Mouse (Mus musculus) MEL (cell line): ENCODE measurements around the gene Map2k5. TPM values are rescaled to one million over a fixed set of nuclear protein-coding genes. Genes with fewer than 3 reads are reported as not detected.

Source experiments
- DNase-seq: peaks from one replicate; pipeline ENCODE4 v3.0.0; 2011; ENCODE audit warnings: low read depth, low spot score
- H3K27ac ChIP-seq: 2 replicates; pipeline ENCODE4 v1.5.1; 2012; ENCODE audit warnings: low read depth, mild to moderate bottlenecking, control low read depth, low read length, moderate library complexity; ENCODE audit not compliant: control insufficient read depth
- H3K27me3 ChIP-seq, 2 experiments: fragments of 150-350 bp in 1 of 2; sonication (generic) in 1 of 2; 2 replicates each; pipeline ENCODE4 v1.6.1; 2012; ENCODE audit warnings: low read length in 2 of 2, mild to moderate bottlenecking in 2 of 2, improper control_type of control experiment in 1 of 2, moderate library complexity in 1 of 2; ENCODE audit not compliant: insufficient read depth in 2 of 2, control insufficient read depth in 1 of 2
- H3K36me3 ChIP-seq, 2 experiments: 2 replicates each; pipeline ENCODE4 v1.6.1; 2012 to 2014; ENCODE audit warnings: low read length in 2 of 2, improper control_type of control experiment in 1 of 2, inconsistent platforms in 1 of 2, mild to moderate bottlenecking in 1 of 2; ENCODE audit not compliant: insufficient read depth in 2 of 2, control insufficient read depth in 1 of 2
- H3K4me1 ChIP-seq, 2 experiments: fragments of 150-350 bp in 1 of 2; sonication (generic) in 1 of 2; 2 replicates each; pipeline ENCODE4 v1.6.1; 2012; ENCODE audit warnings: low read length in 2 of 2, improper control_type of control experiment in 1 of 2, mild to moderate bottlenecking in 1 of 2; ENCODE audit not compliant: insufficient read depth in 2 of 2, control insufficient read depth in 1 of 2
- H3K4me3 ChIP-seq, 2 experiments: fragments of 150-350 bp in 1 of 2; sonication (generic) in 1 of 2; 2 replicates each; pipeline ENCODE4 v1.5.1; 2012; ENCODE audit warnings: low read depth in 2 of 2, low read length in 2 of 2, mild to moderate bottlenecking in 2 of 2, moderate library complexity in 2 of 2, control low read depth in 1 of 2, improper control_type of control experiment in 1 of 2; ENCODE audit not compliant: control insufficient read depth in 1 of 2, insufficient read depth in 1 of 2
- H3K79me2 ChIP-seq: 2 replicates; pipeline ENCODE4 v1.6.1; 2012; ENCODE audit warnings: mild to moderate bottlenecking, low read length, moderate library complexity; ENCODE audit not compliant: control insufficient read depth, poor library complexity, insufficient read depth
- H3K9ac ChIP-seq: 2 replicates; pipeline ENCODE4 v1.6.1; 2012; ENCODE audit warnings: low read depth, mild to moderate bottlenecking, control low read depth, low read length, moderate library complexity; ENCODE audit not compliant: control insufficient read depth, poor library complexity, severe bottlenecking
- H3K9me3 ChIP-seq: fragments of 150-350 bp; sonication (generic); replicated peaks from 2 replicates; pipeline ENCODE4 v1.6.1; 2012; ENCODE audit warnings: mild to moderate bottlenecking, low read length, improper control_type of control experiment, moderate library complexity; ENCODE audit not compliant: insufficient read depth
- CHD1 ChIP-seq: IDR thresholded peaks from 2 replicates; pipeline ENCODE4 v1.6.1; 2012; ENCODE audit warnings: low read depth, mild to moderate bottlenecking, inconsistent platforms, low read length, improper control_type of control experiment
- CHD2 ChIP-seq: IDR thresholded peaks from 2 replicates; pipeline ENCODE4 v1.6.1; 2011; ENCODE audit warnings: low read length, improper control_type of control experiment
- CTCF ChIP-seq, 3 experiments: IDR thresholded peaks in 2 of 3; conservative IDR thresholded peaks in 1 of 3; 2 replicates each; pipeline ENCODE4 v1.5.1; 2011 to 2012; ENCODE audit warnings: low read length in 3 of 3, low read depth in 2 of 3, mild to moderate bottlenecking in 2 of 3, improper control_type of control experiment in 1 of 3, inconsistent platforms in 1 of 3, mixed read lengths in 1 of 3, moderate library complexity in 1 of 3; ENCODE audit not compliant: control insufficient read depth in 1 of 3, insufficient read depth in 1 of 3, poor library complexity in 1 of 3, severe bottlenecking in 1 of 3
- EP300 ChIP-seq, 2 experiments: IDR thresholded peaks; 2 replicates each; pipeline ENCODE4 v1.6.1; 2011; ENCODE audit warnings: improper control_type of control experiment in 2 of 2, low read length in 2 of 2, low read depth in 1 of 2, mild to moderate bottlenecking in 1 of 2
- JUND ChIP-seq: IDR thresholded peaks from 2 replicates; pipeline ENCODE4 v1.6.1; 2011; ENCODE audit warnings: low read depth, mild to moderate bottlenecking, improper control_type of control experiment, low read length
- KAT2A ChIP-seq: conservative IDR thresholded peaks from 2 replicates; pipeline ENCODE4 v1.6.1; 2012; ENCODE audit warnings: low read depth, low read length, improper control_type of control experiment, inconsistent platforms
- MAX ChIP-seq: IDR thresholded peaks from 2 replicates; pipeline ENCODE4 v1.6.1; 2011; ENCODE audit warnings: low read length, improper control_type of control experiment
- MAZ ChIP-seq: IDR thresholded peaks from 2 replicates; pipeline ENCODE4 v1.6.1; 2012; ENCODE audit warnings: low read depth, mild to moderate bottlenecking, inconsistent platforms, low read length, improper control_type of control experiment
- NRF1 ChIP-seq: IDR thresholded peaks from 2 replicates; pipeline ENCODE4 v1.6.1; 2014; ENCODE audit warnings: low read depth, mild to moderate bottlenecking, inconsistent platforms, low read length, improper control_type of control experiment, moderate library complexity; ENCODE audit not compliant: poor library complexity, insufficient read depth, severe bottlenecking
- POLR2A ChIP-seq, 2 experiments: IDR thresholded peaks; 2 replicates each; pipeline ENCODE4 v1.6.1; 2011 to 2012; ENCODE audit warnings: low read length in 2 of 2, mild to moderate bottlenecking in 2 of 2, control low read depth in 1 of 2, improper control_type of control experiment in 1 of 2, low read depth in 1 of 2, moderate library complexity in 1 of 2; ENCODE audit not compliant: control insufficient read depth in 1 of 2, insufficient read depth in 1 of 2, poor library complexity in 1 of 2
- POLR2AphosphoS2 ChIP-seq: IDR thresholded peaks from 2 replicates; pipeline ENCODE4 v1.6.1; 2011; ENCODE audit warnings: low read length, improper control_type of control experiment
- RCOR1 ChIP-seq: IDR thresholded peaks from 2 replicates; pipeline ENCODE4 v1.6.1; 2012; ENCODE audit warnings: low read depth, mild to moderate bottlenecking, inconsistent platforms, low read length, improper control_type of control experiment
- SMC3 ChIP-seq: IDR thresholded peaks from 2 replicates; pipeline ENCODE4 v1.6.1; 2011; ENCODE audit warnings: low read depth, low read length, improper control_type of control experiment
- TBP ChIP-seq: IDR thresholded peaks from 2 replicates; pipeline ENCODE4 v1.8.0; 2011; ENCODE audit warnings: low read depth, low read length, improper control_type of control experiment
- TCF12 ChIP-seq: IDR thresholded peaks from 2 replicates; pipeline ENCODE4 v1.6.1; 2014; ENCODE audit warnings: low read depth, mild to moderate bottlenecking, inconsistent platforms, low read length, improper control_type of control experiment, moderate library complexity
- UBTF ChIP-seq: IDR thresholded peaks from 2 replicates; pipeline ENCODE4 v1.6.1; 2012; ENCODE audit warnings: low read depth, mild to moderate bottlenecking, inconsistent platforms, low read length, improper control_type of control experiment, moderate library complexity, borderline replicate concordance; ENCODE audit not compliant: insufficient read depth
- USF2 ChIP-seq, 2 experiments: IDR thresholded peaks; 2 replicates each; pipeline ENCODE4 v1.6.1; 2011 to 2012; ENCODE audit warnings: improper control_type of control experiment in 2 of 2, low read length in 2 of 2, borderline replicate concordance in 1 of 2, inconsistent platforms in 1 of 2, low read depth in 1 of 2, mild to moderate bottlenecking in 1 of 2; ENCODE audit not compliant: insufficient read depth in 1 of 2
- ZNF384 ChIP-seq: IDR thresholded peaks from 2 replicates; pipeline ENCODE4 v1.6.1; 2012; ENCODE audit warnings: low read depth, mild to moderate bottlenecking, inconsistent platforms, low read length, improper control_type of control experiment
- polyA plus RNA-seq, 2 experiments: library from polyadenylated mRNA; stranded (reverse) in 1 of 2; unstranded in 1 of 2; fragments of >175 nt in 1 of 2; fragments of >200 nt in 1 of 2; gene quantifications; 2 replicates each; pipeline versions ENCODE4 v1.2.1 to v1.2.4; 2012; ENCODE audit warnings: low replicate concordance in 2 of 2, low read depth in 1 of 2; ENCODE audit not compliant: insufficient read length in 2 of 2, insufficient read depth in 1 of 2, missing spikeins in 1 of 2
- total RNA-seq: library from RNA; depleted of rRNA; stranded (reverse); fragments of 300-350 nt; gene quantifications from 2 replicates; pipeline ENCODE4 v1.2.3, GENCODE M21; 2012

The Map2k5 gene
- total and polyA plus RNA-seq, 3 experiments: 9.6 to 29.1 TPM; not detected in 1

- Histone ChIP-seq H3K27me3 (no peaks in the 10 kb centered on the region), H3K4me3 (no peak overlapping the region), H3K4me1 (no peaks in the 10 kb centered on the region), H3K79me2 (no peaks in the 10 kb centered on the region), H3K9me3 (no peaks in the 10 kb centered on the region), H3K27ac (no peak overlapping the region), H3K36me3 (no peaks in the 10 kb centered on the region), H3K9ac (no peak overlapping the region)
- no peak for TF ChIP-seq NRF1
- TF ChIP-seq POLR2A (IDR thresholded peaks at IDR 0.05; ENCODE audit: control insufficient read depth in 1 of 2, insufficient read depth in 1 of 2, low read depth in 1 of 2, low read length in 2 of 2, poor library complexity in 1 of 2): no peak
- TF ChIP-seq CTCF (IDR thresholded peaks at IDR 0.05 in 2 of 3, conservative IDR thresholded peaks at IDR 0.05 in 1 of 3; ENCODE audit: control insufficient read depth in 1 of 3, insufficient read depth in 1 of 3, low read depth in 2 of 3, low read length in 3 of 3, poor library complexity in 1 of 3, severe bottlenecking in 1 of 3): no peak
- no peak for TF ChIP-seq MAZ
- no peak for TF ChIP-seq MAX
- TF ChIP-seq EP300 (IDR thresholded peaks at IDR 0.05; ENCODE audit: low read depth in 1 of 2, low read length in 2 of 2): no peak
- DNase-seq: no peak
These were observed 213.9 kb downstream of the Map2k5 start for GRCm38 (mm10) chr9:63163756-63164155.

DNA sequence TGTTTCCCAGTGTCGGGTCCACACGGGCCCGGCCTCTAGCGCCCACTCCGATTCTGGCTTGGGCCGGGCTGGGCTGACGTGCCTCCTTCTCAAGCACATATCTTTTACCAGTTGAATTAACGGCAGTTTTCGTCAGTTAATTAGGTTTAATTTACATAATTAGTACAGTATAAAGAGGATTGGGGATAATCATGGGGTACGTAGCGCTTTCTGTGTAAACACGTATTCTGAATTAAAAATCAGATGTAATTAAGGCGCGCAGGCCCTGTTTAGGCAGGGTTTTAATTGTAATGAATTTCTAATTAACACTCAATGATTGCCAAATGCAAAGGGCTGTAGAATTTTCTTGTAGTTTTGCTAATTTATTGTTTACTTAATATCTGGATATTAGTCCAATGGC is 225.8 kb downstream of the Map2k5 start:
- Histone ChIP-seq H3K9me3 (no peaks in the 10 kb centered on the region), H3K27me3 (no peaks in the 10 kb centered on the region), H3K27ac (no peak overlapping the region), H3K4me3 (no peak overlapping the region), H3K79me2 (no peaks in the 10 kb centered on the region), H3K9ac (no peak overlapping the region), H3K4me1 (no peaks in the 10 kb centered on the region), H3K36me3 (no peaks in the 10 kb centered on the region)
- TF ChIP-seq JUND (no peak), RCOR1 (no peak), CHD1 (no peak), TBP (no peak), TCF12 (no peak), UBTF (no peak), POLR2AphosphoS2 (no peak), ZNF384 (no peak), USF2 (IDR thresholded peaks at IDR 0.05; ENCODE audit: borderline replicate concordance in 1 of 2, insufficient read depth in 1 of 2, low read depth in 1 of 2, low read length in 2 of 2) (no peak), SMC3 (no peak), KAT2A (no peak), CHD2 (no peak)
- DNase-seq: no peak
